Mouse (Mus musculus) left cerebral cortex, postnatal 4 days (tissue): Measurements from ENCODE around the gene H2-T22. TPM values are rescaled to one million over a fixed set of nuclear protein-coding genes. Genes with fewer than 3 reads are reported as not detected.
A peak's percentile ranks its signal among the peaks of the same experiment; 100 is the strongest.
"Not testable (repeated sequence)": the region's sequence is repeated elsewhere in the genome, so short reads cannot be mapped to it uniquely, and the experiment has no call there.

Experiments
- DNase-seq: peaks from one replicate; pipeline ENCODE4 v3.0.0-alpha.2; 2022
- intact Hi-C: fragments of 180-260 bp; cut with DNase I; formaldehyde crosslinking; loops from one replicate; pipeline ENCODE4 v1.15.1; 2025
- total RNA-seq, 2 experiments: library from RNA; stranded (reverse); gene quantifications; 2 replicates each; pipeline ENCODE4 v1.2.3; 2021

Gene H2-T22
- 1 to 10 TPM; 3.5 to 4.1 TPM for total RNA-seq

- DNase-seq: peak; percentile 49
- intact Hi-C loops: not testable (repeated sequence)
These were observed at the start of gene H2-T22, which contains the start of gene Gm6034 for GRCm38 (mm10) chr17:36042610-36043169. Gene H2-T22 (minus strand): TSS chr17:36042747. Gene Gm6034 (plus strand): TSS chr17:36042961.

GRCm38 (mm10) chr17:36091933-36092332, 49.4 kb upstream of the H2-T22 start:
- DNase-seq, intact Hi-C loops: not testable (repeated sequence)

GRCm38 (mm10) chr17:36085976-36086375, 43.4 kb upstream of the H2-T22 start:
- DNase-seq, intact Hi-C loops: not testable (repeated sequence)

GRCm38 (mm10) chr17:36083870-36084451, 41.4 kb upstream of the H2-T22 start:
- intact Hi-C loops: no loop called here
- peak; percentile 2 for DNase-seq

GRCm38 (mm10) chr17:36083266-36083869, 40.8 kb upstream of the H2-T22 start:
- intact Hi-C loops: no loop called here
- peak; percentile 11 for DNase-seq

- DNase-seq, intact Hi-C loops: not testable (repeated sequence)
These were observed 40.1 kb upstream of the H2-T22 start for GRCm38 (mm10) chr17:36082519-36083232.

- DNase-seq, intact Hi-C loops: not testable (repeated sequence)
These were observed 39.4 kb upstream of the H2-T22 start for GRCm38 (mm10) chr17:36081901-36082300.

- intact Hi-C loops: loop anchor here (10.0 kb wide), 2 partner anchors 74 to 134 kb away; partner anchors contain the start of gene H2-T3
- DNase-seq: peak; percentile 91
These were observed 18.3 kb upstream of the H2-T22 start for GRCm38 (mm10) chr17:36060829-36061228.

GRCm38 (mm10) chr17:36058362-36058761, 15.8 kb upstream of the H2-T22 start, which contains the start of gene Gm11127:
Gene Gm11127 (minus strand): TSS chr17:36058371.
- DNase-seq, intact Hi-C loops: not testable (repeated sequence)

- intact Hi-C loops, DNase-seq: not testable (repeated sequence)
These were observed 15.4 kb upstream of the H2-T22 start for GRCm38 (mm10) chr17:36057927-36058326.

GRCm38 (mm10) chr17:36043286-36043685, 739 bp upstream of the H2-T22 start:
- intact Hi-C loops: no loop called here

GRCm38 (mm10) chr17:36042055-36042454, 492 bp downstream of the H2-T22 start:
- intact Hi-C loops, DNase-seq: not testable (repeated sequence)

More at GRCm38 (mm10) chr17:36043286-36043685, 739 bp upstream of the H2-T22 start:
- DNase-seq: no peak

GRCm38 (mm10) chr17:36040604-36041003, 1.9 kb downstream of the H2-T22 start:
- DNase-seq, intact Hi-C loops: not testable (repeated sequence)

- intact Hi-C loops, DNase-seq: not testable (repeated sequence)
These were observed 6.4 kb downstream of the H2-T22 start for GRCm38 (mm10) chr17:36036126-36036525.

GRCm38 (mm10) chr17:36035010-36035638, 7.4 kb downstream of the H2-T22 start:
- intact Hi-C loops: loop anchor here (2.0 kb wide), 1 partner anchor 38 kb away; no protein-coding TSS in a partner anchor
- DNase-seq: peak; percentile 48

GRCm38 (mm10) chr17:36034524-36034923, 8.0 kb downstream of the H2-T22 start:
- DNase-seq: not testable (repeated sequence)
- intact Hi-C loops: loop anchor here (2.0 kb wide), 1 partner anchor 38 kb away; no protein-coding TSS in a partner anchor

GRCm38 (mm10) chr17:36032351-36032875, 10.1 kb downstream of the H2-T22 start, which contains the start of gene H2-T23:
Gene H2-T23 (minus strand): TSS chr17:36032855.
- intact Hi-C loops: not testable (repeated sequence)
- peak; percentile 10 for DNase-seq

GRCm38 (mm10) chr17:36031583-36032331, 10.8 kb downstream of the H2-T22 start:
- DNase-seq: peak; percentile 30
- intact Hi-C loops: not testable (repeated sequence)
